Mouse (Mus musculus) layer of hippocampus, adult 9-11 months (tissue): ENCODE measurements around the gene Acp7.
"Not testable (repeated sequence)": the region's sequence is repeated elsewhere in the genome, so short reads cannot be mapped to it uniquely, and the experiment has no call there.

Experiments used
- DNase-seq: peaks from one replicate; pipeline ENCODE4 v3.0.0; 2022

Acp7 gene

GRCm38 (mm10) chr7:28631073-28631472, at the start of gene Acp7:
Acp7 (minus strand) TSS chr7:28631332.
- DNase-seq: no peak

- no peak for DNase-seq
These were observed 46.5 kb upstream of the Acp7 start for GRCm38 (mm10) chr7:28677624-28678023.

- no peak for DNase-seq
These were observed 45.8 kb upstream of the Acp7 start for GRCm38 (mm10) chr7:28676811-28677541.

GRCm38 (mm10) chr7:28675746-28676145, 44.6 kb upstream of the Acp7 start:
- DNase-seq: no peak

- DNase-seq: no peak
These were observed 43.9 kb upstream of the Acp7 start for GRCm38 (mm10) chr7:28674994-28675393.

GRCm38 (mm10) chr7:28672786-28673185, 41.7 kb upstream of the Acp7 start:
- DNase-seq: not testable (repeated sequence)

- no peak for DNase-seq
These were observed 41.1 kb upstream of the Acp7 start for GRCm38 (mm10) chr7:28672276-28672675.

- DNase-seq: no peak
These were observed 40.0 kb upstream of the Acp7 start for GRCm38 (mm10) chr7:28671172-28671571.

- peak; percentile 6 for DNase-seq
These were observed 34.8 kb upstream of the Acp7 start for GRCm38 (mm10) chr7:28665620-28666579.

GRCm38 (mm10) chr7:28656430-28656829, 25.3 kb upstream of the Acp7 start:
- no peak for DNase-seq

GRCm38 (mm10) chr7:28651157-28651556, 20.0 kb upstream of the Acp7 start:
- DNase-seq: no peak

- DNase-seq: no peak
These were observed 15.9 kb upstream of the Acp7 start for GRCm38 (mm10) chr7:28647016-28647415.

- no peak for DNase-seq
These were observed 14.9 kb upstream of the Acp7 start for GRCm38 (mm10) chr7:28645947-28646475.

- no peak for DNase-seq
These were observed 14.2 kb upstream of the Acp7 start for GRCm38 (mm10) chr7:28645366-28645765.

- DNase-seq: no peak
These were observed 10.4 kb upstream of the Acp7 start for GRCm38 (mm10) chr7:28641546-28641945.

GRCm38 (mm10) chr7:28637511-28637910, 6.4 kb upstream of the Acp7 start:
- no peak for DNase-seq

- DNase-seq: no peak
These were observed 3.0 kb upstream of the Acp7 start for GRCm38 (mm10) chr7:28634128-28634527.

- DNase-seq: no peak
These were observed 6.3 kb downstream of the Acp7 start for GRCm38 (mm10) chr7:28624791-28625190.

- DNase-seq: no peak
These were observed 11.9 kb downstream of the Acp7 start for GRCm38 (mm10) chr7:28619098-28619715.

GRCm38 (mm10) chr7:28605951-28606350, 25.2 kb downstream of the Acp7 start:
- DNase-seq: no peak

GRCm38 (mm10) chr7:28603788-28604187, 27.3 kb downstream of the Acp7 start:
- not testable (repeated sequence) for DNase-seq

- no peak for DNase-seq
These were observed 28.0 kb downstream of the Acp7 start for GRCm38 (mm10) chr7:28603136-28603535.

- peak; percentile 63 for DNase-seq
These were observed 29.5 kb downstream of the Acp7 start for GRCm38 (mm10) chr7:28601668-28602067.
